Mouse (Mus musculus): ENCODE results near the gene Slc9b2. TPM values are rescaled to one million over a fixed set of nuclear protein-coding genes. Genes with fewer than 3 reads are reported as not detected.

The Slc9b2 gene
- polyA plus RNA-seq, 1 experiment from 2014 or later, result 2.4 TPM

DNA sequence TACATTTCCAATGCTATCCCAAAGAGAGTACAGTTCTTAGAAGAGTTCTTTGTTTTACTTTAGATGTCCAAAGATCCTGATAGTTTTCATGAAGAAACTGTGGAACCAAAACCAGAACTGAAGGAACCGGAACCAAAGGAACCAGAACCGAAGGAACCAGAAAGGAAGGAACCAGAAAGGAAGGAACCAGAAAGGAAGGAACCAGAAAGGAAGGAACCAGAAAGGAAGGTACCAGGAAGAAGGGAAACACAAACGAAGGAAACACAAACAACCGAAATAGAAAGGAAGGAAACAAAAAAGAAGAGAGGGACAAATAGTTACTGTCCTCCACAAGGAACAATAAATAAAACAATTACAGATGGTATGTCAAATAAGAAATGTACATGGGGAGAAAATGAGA, 49.9 kb downstream of the Slc9b2 start:
- WGBS, result 90% methylated on average over 4 of the region's 4 CpGs
- Histone ChIP-seq H3K4me3 (replicated peaks) (no peak overlapping the region), H3K9ac (replicated peaks) (no peak overlapping the region), H3K36me3 (no peaks in the 10 kb centered on the region), H3K4me2 (no peak overlapping the region), H3K9me3 (replicated peaks) (no peaks in the 10 kb centered on the region), H3K27me3 (replicated peaks) (no peaks in the 10 kb centered on the region), H3K27ac (replicated peaks) (no peak overlapping the region), H3K4me1 (no peaks in the 10 kb centered on the region)
- ATAC-seq (ENCODE audit: low FRiP score), result no peak

- no peaks in the 10 kb centered on the region for H3K27me3 ChIP-seq (replicated peaks)
- 78% methylated on average over 3 of the region's 3 CpGs for WGBS
- no peaks in the 10 kb centered on the region for H3K4me1 ChIP-seq
- H3K9me3 ChIP-seq (replicated peaks), result no peaks in the 10 kb centered on the region
- no peak overlapping the region for H3K4me3 ChIP-seq (replicated peaks)
- H3K4me2 ChIP-seq, result no peak overlapping the region
- no peak overlapping the region for H3K9ac ChIP-seq (replicated peaks)
- no peaks in the 10 kb centered on the region for H3K36me3 ChIP-seq
- no peak overlapping the region for H3K27ac ChIP-seq (replicated peaks)
- no peak for ATAC-seq (ENCODE audit: low FRiP score)
Measured at GRCm38 (mm10) chr3:135375836-135376235, 68.3 kb downstream of the Slc9b2 start.

- H3K4me1 ChIP-seq, result no peaks in the 10 kb centered on the region
- no peak for ATAC-seq (ENCODE audit: low FRiP score)
- no peaks in the 10 kb centered on the region for H3K27me3 ChIP-seq (replicated peaks)
- WGBS, result 80% methylated on average over 10 of the region's 10 CpGs
- H3K9me3 ChIP-seq (replicated peaks), result no peaks in the 10 kb centered on the region
- H3K36me3 ChIP-seq, result no peaks in the 10 kb centered on the region
- no peak overlapping the region for H3K27ac ChIP-seq (replicated peaks)
- H3K4me3 ChIP-seq (replicated peaks), result no peak overlapping the region
- no peak overlapping the region for H3K9ac ChIP-seq (replicated peaks)
- H3K4me2 ChIP-seq, result no peak overlapping the region
Measured at GRCm38 (mm10) chr3:135377445-135377844, 69.9 kb downstream of the Slc9b2 start.

- no peaks in the 10 kb centered on the region for H3K36me3 ChIP-seq
- ATAC-seq (ENCODE audit: low FRiP score), result no peak
- 96% methylated on average over 4 of the region's 4 CpGs for WGBS
Measured at GRCm38 (mm10) chr3:135379868-135380267, 72.4 kb downstream of the Slc9b2 start.

GRCm38 (mm10) chr3:135393186-135393585, 85.7 kb downstream of the Slc9b2 start:
- Histone ChIP-seq H3K27me3 (replicated peaks) (no peaks in the 10 kb centered on the region), H3K9me3 (replicated peaks) (no peaks in the 10 kb centered on the region), H3K4me1 (no peaks in the 10 kb centered on the region), H3K9ac (replicated peaks) (no peak overlapping the region), H3K4me2 (no peak overlapping the region), H3K27ac (replicated peaks) (no peak overlapping the region), H3K36me3 (no peaks in the 10 kb centered on the region), H3K4me3 (replicated peaks) (no peak overlapping the region)
- WGBS, result 86% methylated on average over 6 of the region's 6 CpGs
- no peak for ATAC-seq (ENCODE audit: low FRiP score)

More at GRCm38 (mm10) chr3:135379868-135380267, 72.4 kb downstream of the Slc9b2 start:
- Histone ChIP-seq H3K27me3 (replicated peaks) (no peaks in the 10 kb centered on the region), H3K27ac (replicated peaks) (no peak overlapping the region), H3K4me2 (no peak overlapping the region), H3K4me1 (no peaks in the 10 kb centered on the region), H3K9me3 (replicated peaks) (no peaks in the 10 kb centered on the region), H3K9ac (replicated peaks) (no peak overlapping the region), H3K4me3 (replicated peaks) (no peak overlapping the region)

Other genes with a start within 250 kb of the Slc9b2 start
- gene Cenpe, start 95.2 kb upstream of the Slc9b2 start, polyA plus RNA-seq (2015; fragmentation: Nextera tagmentation; extraction: Ambion mirVana), result 2.9 and 7.9 TPM in 2 replicates
- gene Bdh2, start 26.5 kb upstream of the Slc9b2 start, polyA plus RNA-seq (2015; fragmentation: Nextera tagmentation; extraction: Ambion mirVana), result 4.2 and 5.2 TPM in 2 replicates
- 0.36 and 0.54 TPM in 2 replicates for gene Slc9b1, start 40.3 kb downstream of the Slc9b2 start, polyA plus RNA-seq (2015; fragmentation: Nextera tagmentation; extraction: Ambion mirVana)
- 67.1 and 69.0 TPM in 2 replicates for gene Cisd2, start 116.2 kb downstream of the Slc9b2 start, polyA plus RNA-seq (2015; fragmentation: Nextera tagmentation; extraction: Ambion mirVana)
- 331 and 389 TPM in 2 replicates for gene Ube2d3, start 130.4 kb downstream of the Slc9b2 start, polyA plus RNA-seq (2015; fragmentation: Nextera tagmentation; extraction: Ambion mirVana)
- 7.4 and 8.8 TPM in 2 replicates for gene Manba, start 177.9 kb downstream of the Slc9b2 start, polyA plus RNA-seq (2015; fragmentation: Nextera tagmentation; extraction: Ambion mirVana)

Measured in neural tube, embryonic 15.5 days (tissue).